Mouse (Mus musculus) small intestine, adult 2 months (tissue): ENCODE data around the gene Psmg1.

Source experiments
- CTCF ChIP-seq: fragments of 200-500 bp; IDR thresholded peaks from 2 replicates; pipeline ENCODE4 v1.5.1; 2012; ENCODE audit warnings: low read depth, mild to moderate bottlenecking, control low read depth, inconsistent platforms, low read length, moderate library complexity, mixed read lengths; ENCODE audit not compliant: insufficient replicate concordance, insufficient read length; ENCODE audit errors: extremely low read depth
- POLR2A ChIP-seq: fragments of 200-500 bp; IDR thresholded peaks from 2 replicates; pipeline ENCODE4 v1.6.1; 2012; ENCODE audit warnings: low read depth, mild to moderate bottlenecking, control low read depth, inconsistent platforms, low read length, moderate library complexity

DNA sequence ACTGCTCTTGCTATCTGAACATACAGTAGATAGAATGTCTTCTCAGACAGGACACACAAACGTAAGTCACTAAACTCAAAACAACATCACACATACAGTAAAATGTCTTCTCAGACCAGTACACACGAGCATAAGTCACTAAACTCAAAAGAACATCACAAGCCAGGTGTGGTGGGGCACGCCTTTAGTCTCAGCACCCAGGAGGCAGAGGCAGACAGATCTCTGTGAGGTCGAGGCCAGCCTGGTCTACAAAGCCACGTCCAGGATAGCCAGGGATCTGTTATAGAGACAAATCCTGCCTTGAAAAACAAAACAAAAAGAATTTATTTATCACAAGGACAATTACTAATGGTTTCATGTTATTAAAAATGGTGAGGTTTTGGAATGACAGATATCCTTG, 35.5 kb upstream of the Psmg1 start:
- TF ChIP-seq CTCF, result no peak
- TF ChIP-seq POLR2A, result no peak
